Mouse (Mus musculus) small intestine, adult 2 months (tissue): ENCODE results near the gene Ncmap. TPM values are rescaled to one million over a fixed set of nuclear protein-coding genes. Genes with fewer than 3 reads are reported as not detected.

Experiments used
- H3K27ac ChIP-seq: fragments of 200-500 bp; 2 replicates; pipeline ENCODE4 v1.5.1; 2012; ENCODE audit warnings: low read depth, low read length, control low read depth, inconsistent platforms; ENCODE audit not compliant: insufficient read depth
- H3K27me3 ChIP-seq: fragments of 200-500 bp; 2 replicates; pipeline ENCODE4 v1.6.1; 2012; ENCODE audit warnings: mild to moderate bottlenecking, moderate library complexity, low read length, inconsistent platforms; ENCODE audit not compliant: control insufficient read depth, insufficient read depth
- H3K36me3 ChIP-seq: fragments of 200-500 bp; 2 replicates; pipeline ENCODE4 v1.6.1; 2012; ENCODE audit warnings: mild to moderate bottlenecking, low read length, control low read depth, inconsistent platforms; ENCODE audit not compliant: control insufficient read depth, insufficient read depth
- H3K4me1 ChIP-seq: fragments of 200-500 bp; 2 replicates; pipeline ENCODE4 v1.6.1; 2012; ENCODE audit warnings: low read length, inconsistent platforms, mixed read lengths; ENCODE audit not compliant: control insufficient read depth, insufficient read depth, insufficient read length
- H3K4me3 ChIP-seq: fragments of 200-500 bp; 2 replicates; pipeline ENCODE4 v1.5.1; 2012; ENCODE audit warnings: low read depth, mild to moderate bottlenecking, control low read depth, inconsistent platforms, low read length, moderate library complexity
- CTCF ChIP-seq: fragments of 200-500 bp; IDR thresholded peaks from 2 replicates; pipeline ENCODE4 v1.5.1; 2012; ENCODE audit warnings: low read depth, mild to moderate bottlenecking, control low read depth, inconsistent platforms, low read length, moderate library complexity, mixed read lengths; ENCODE audit not compliant: insufficient replicate concordance, insufficient read length; ENCODE audit errors: extremely low read depth
- POLR2A ChIP-seq: fragments of 200-500 bp; IDR thresholded peaks from 2 replicates; pipeline ENCODE4 v1.6.1; 2012; ENCODE audit warnings: low read depth, mild to moderate bottlenecking, control low read depth, inconsistent platforms, low read length, moderate library complexity
- WGBS: fragments of 180-500 bp; shearing (Covaris S2); methylation state at CpG from one replicate; pipeline ENCODE4 v1.1.7; 2018; 5-methylcytosine and 5-hydroxymethylcytosine counted together
- polyA plus RNA-seq: library from polyadenylated mRNA; depleted of rRNA; stranded (reverse); fragments of >200 nt; gene quantifications from 2 replicates; pipeline ENCODE4 v1.2.3, GENCODE M21; 2012

Ncmap gene
- polyA plus RNA-seq, 1 experiment, result 2.2 TPM

GRCm38 (mm10) chr4:135420961-135421360 lies 22.9 kb upstream of the Ncmap start:
- H3K4me1 ChIP-seq, result no peaks in the 10 kb centered on the region
- no peak overlapping the region for H3K4me3 ChIP-seq
- TF ChIP-seq CTCF (no peak), POLR2A (no peak)
- peaks cover 5% of the 10 kb centered on the region; the same call in 1 of the 2 replicates for H3K36me3 ChIP-seq
- WGBS, result 81% methylated on average over 13 of the region's 13 CpGs
- no peaks in the 10 kb centered on the region for H3K27me3 ChIP-seq
- no peak overlapping the region for H3K27ac ChIP-seq

DNA sequence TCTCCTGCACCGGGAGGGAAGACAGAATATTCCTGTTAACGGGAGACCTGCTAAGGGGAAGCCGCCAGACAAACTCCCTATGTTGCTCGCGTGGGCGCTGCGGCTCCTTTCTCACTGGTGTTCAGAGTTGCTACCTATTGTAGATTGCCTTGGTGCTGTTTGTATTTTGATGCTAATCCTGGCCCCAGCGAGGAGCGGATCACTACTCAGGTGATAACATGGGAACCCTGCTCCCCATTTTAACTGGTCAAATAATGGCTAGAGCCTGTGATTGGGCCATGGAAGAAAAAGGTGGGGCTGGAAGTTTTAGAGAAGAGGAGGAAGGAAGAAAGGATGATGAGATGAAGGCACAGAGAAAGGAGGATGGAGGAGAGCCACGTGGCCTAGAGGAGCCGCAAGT lies 22.4 kb upstream of the Ncmap start:
- Histone ChIP-seq H3K27me3 (no peaks in the 10 kb centered on the region), H3K4me1 (no peaks in the 10 kb centered on the region), H3K36me3 (peaks cover 5% of the 10 kb centered on the region; the same call in 1 of the 2 replicates), H3K27ac (no peak overlapping the region), H3K4me3 (no peak overlapping the region)
- TF ChIP-seq POLR2A (no peak), CTCF (no peak)
- 88% methylated on average over 11 of the region's 11 CpGs for WGBS

- WGBS, result 95% methylated on average over 21 of the region's 21 CpGs
- Histone ChIP-seq H3K27me3 (no peaks in the 10 kb centered on the region), H3K4me3 (no peak overlapping the region), H3K4me1 (no peaks in the 10 kb centered on the region), H3K36me3 (peaks cover 5% of the 10 kb centered on the region; the same call in 1 of the 2 replicates), H3K27ac (no peak overlapping the region)
- TF ChIP-seq CTCF (no peak), POLR2A (no peak)
These were observed 22.0 kb upstream of the Ncmap start for GRCm38 (mm10) chr4:135419996-135420395.

- 85% methylated on average over 21 of the region's 21 CpGs for WGBS
- Histone ChIP-seq H3K27me3 (no peaks in the 10 kb centered on the region), H3K4me1 (no peaks in the 10 kb centered on the region), H3K4me3 (peak overlapping the region; percentile 35), H3K27ac (no peak overlapping the region), H3K36me3 (peaks cover 5% of the 10 kb centered on the region; the same call in 1 of the 2 replicates)
- TF ChIP-seq CTCF (no peak), POLR2A (no peak)
These were observed 18.3 kb upstream of the Ncmap start for GRCm38 (mm10) chr4:135416367-135416766.

DNA sequence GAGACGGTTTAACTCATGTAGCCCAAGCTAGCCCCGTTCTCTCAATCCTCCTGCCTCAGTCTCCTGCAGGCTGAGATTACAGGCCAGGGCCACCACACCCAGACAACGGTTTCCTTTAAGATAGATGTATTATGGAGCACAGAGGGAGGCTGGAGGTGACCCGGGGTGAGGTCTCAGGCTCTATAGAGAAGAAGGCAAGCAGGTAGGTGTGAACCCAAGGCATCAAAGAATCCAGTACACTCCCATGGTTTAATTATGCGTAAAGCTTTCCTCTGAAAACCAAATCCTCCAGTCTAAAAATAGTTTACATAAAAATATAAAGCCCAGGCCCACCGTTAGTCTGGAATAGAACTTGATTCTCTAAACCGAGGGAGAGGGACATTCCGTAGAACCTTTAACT lies 15.5 kb upstream of the Ncmap start:
- 79% methylated on average over 8 of the region's 8 CpGs for WGBS
- no peak for TF ChIP-seq POLR2A
- TF ChIP-seq CTCF, result no peak
- H3K27ac ChIP-seq, result no peak overlapping the region
- H3K27me3 ChIP-seq, result no peaks in the 10 kb centered on the region
- no peaks in the 10 kb centered on the region for H3K4me1 ChIP-seq
- H3K36me3 ChIP-seq, result no peaks in the 10 kb centered on the region
- no peak overlapping the region for H3K4me3 ChIP-seq

DNA sequence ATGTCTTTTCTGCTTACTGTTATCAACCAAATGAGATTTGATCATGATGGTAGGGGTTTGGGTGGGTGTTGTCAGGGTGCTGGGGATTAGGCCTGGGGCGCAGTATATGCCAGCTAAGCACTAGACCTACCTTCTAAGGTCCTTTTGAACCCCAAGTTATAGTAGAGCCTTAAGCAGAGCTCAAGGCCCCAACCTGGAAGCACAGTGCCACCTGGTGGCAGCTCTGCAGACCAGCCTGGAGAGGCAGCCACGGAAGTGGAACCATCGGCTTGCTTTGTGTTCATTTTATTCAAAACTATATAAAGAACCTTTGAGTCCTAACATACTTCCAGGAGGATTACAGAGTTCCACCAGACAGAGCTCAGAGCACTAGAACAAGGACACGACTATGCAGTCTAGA lies 13.6 kb upstream of the Ncmap start:
- no peak overlapping the region for H3K4me3 ChIP-seq
- H3K27me3 ChIP-seq, result no peaks in the 10 kb centered on the region
- H3K36me3 ChIP-seq, result no peaks in the 10 kb centered on the region
- H3K27ac ChIP-seq, result no peak overlapping the region
- H3K4me1 ChIP-seq, result no peaks in the 10 kb centered on the region
- TF ChIP-seq CTCF (peak; percentile 94), POLR2A (no peak)
- 17% methylated on average over 4 of the region's 4 CpGs for WGBS

DNA sequence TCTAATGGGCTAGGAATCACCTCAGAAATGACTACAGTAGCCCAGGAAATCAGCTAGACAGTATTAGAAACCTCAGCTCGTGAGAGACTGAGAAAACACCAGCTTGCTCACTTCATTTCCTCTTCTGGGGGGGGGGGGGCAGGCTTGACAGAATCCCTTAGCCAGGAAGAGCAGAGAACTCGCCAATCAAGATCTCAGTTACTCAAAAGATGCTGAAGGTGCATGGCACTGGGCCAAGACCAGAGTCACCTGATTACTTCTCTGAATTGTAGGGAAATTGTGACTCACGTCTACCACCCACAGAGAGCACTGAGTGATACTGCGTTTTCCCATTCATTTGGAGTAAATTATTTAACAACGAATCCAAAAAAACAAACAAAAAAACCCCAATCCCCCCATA lies 8.2 kb upstream of the Ncmap start:
- 25% methylated on average over 5 of the region's 5 CpGs for WGBS
- H3K4me1 ChIP-seq, result peaks cover 2% of the 10 kb centered on the region; the same call in 1 of the 2 replicates
- TF ChIP-seq CTCF, result no peak
- TF ChIP-seq POLR2A, result no peak

More for the DNA sequence above, 8.2 kb upstream of the Ncmap start:
- 0 out of 2 replicates have a peak overlapping the region, but pooled peaks have one; percentile 20 for H3K27ac ChIP-seq
- no peak overlapping the region for H3K4me3 ChIP-seq
- H3K36me3 ChIP-seq, result no peaks in the 10 kb centered on the region
- H3K27me3 ChIP-seq, result no peaks in the 10 kb centered on the region
